Mouse (Mus musculus): ENCODE measurements around the gene Olfr1368. TPM values are rescaled to one million over a fixed set of nuclear protein-coding genes. Genes with fewer than 3 reads are reported as not detected.
"Not testable (repeated sequence)": the region's sequence is repeated elsewhere in the genome, so short reads cannot be mapped to it uniquely, and the experiment has no call there.

Gene Olfr1368
- total RNA-seq, 1 experiment from 2014 or later = not detected

DNA sequence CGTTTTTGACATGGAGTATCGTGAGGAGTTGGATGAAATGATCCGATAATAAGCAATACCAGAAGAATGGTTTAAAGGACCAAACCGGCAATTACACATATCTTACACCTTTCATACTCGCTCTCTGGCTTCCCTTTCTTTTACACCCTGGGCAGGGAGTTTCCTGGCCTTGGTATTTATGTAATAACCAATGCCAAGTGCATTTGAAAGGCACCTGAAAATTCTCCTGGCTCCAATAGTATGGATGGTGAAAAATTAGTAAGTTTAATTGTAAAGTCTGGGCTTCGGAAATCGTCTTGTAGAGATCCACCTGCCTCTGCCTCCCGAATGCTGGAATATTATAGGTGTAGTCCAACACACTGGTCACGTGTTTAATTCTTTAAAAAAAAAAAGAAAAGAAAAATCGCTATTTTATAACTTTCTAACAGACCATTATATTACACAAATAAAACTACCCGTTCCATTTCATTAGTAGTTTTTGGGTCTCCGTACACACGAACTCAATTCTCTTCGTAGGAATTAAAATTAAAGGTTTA, 23.5 kb upstream of the Olfr1368 start:
- no peak for ATAC-seq (ENCODE audit: extremely low read depth, insufficient number of reproducible peaks, low FRiP score, poor library complexity, severe bottlenecking)

GRCm38 (mm10) chr13:21168371-21169011, 22.8 kb upstream of the Olfr1368 start:
- no peak for ATAC-seq (ENCODE audit: extremely low read depth, insufficient number of reproducible peaks, low FRiP score, poor library complexity, severe bottlenecking)

DNA sequence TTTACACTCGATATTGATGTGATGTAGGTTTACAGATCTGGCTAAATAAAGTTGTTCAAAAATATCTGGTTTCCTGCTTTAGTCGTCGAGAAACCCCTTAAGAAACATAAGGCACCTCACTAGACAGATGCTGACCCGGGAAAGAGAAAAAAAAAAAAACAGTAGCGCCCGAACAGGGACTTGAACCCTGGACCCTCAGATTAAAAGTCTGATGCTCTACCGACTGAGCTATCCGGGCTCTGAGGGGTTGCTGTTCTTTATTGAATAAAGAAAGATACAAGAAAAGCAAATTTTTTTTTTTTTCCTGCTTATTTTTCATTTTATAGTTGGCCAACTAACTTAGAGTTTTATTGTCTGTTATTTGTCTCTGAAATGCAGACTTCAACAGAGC, 22.2 kb upstream of the Olfr1368 start:
- ATAC-seq (ENCODE audit: extremely low read depth, insufficient number of reproducible peaks, low FRiP score, poor library complexity, severe bottlenecking) = no peak

DNA sequence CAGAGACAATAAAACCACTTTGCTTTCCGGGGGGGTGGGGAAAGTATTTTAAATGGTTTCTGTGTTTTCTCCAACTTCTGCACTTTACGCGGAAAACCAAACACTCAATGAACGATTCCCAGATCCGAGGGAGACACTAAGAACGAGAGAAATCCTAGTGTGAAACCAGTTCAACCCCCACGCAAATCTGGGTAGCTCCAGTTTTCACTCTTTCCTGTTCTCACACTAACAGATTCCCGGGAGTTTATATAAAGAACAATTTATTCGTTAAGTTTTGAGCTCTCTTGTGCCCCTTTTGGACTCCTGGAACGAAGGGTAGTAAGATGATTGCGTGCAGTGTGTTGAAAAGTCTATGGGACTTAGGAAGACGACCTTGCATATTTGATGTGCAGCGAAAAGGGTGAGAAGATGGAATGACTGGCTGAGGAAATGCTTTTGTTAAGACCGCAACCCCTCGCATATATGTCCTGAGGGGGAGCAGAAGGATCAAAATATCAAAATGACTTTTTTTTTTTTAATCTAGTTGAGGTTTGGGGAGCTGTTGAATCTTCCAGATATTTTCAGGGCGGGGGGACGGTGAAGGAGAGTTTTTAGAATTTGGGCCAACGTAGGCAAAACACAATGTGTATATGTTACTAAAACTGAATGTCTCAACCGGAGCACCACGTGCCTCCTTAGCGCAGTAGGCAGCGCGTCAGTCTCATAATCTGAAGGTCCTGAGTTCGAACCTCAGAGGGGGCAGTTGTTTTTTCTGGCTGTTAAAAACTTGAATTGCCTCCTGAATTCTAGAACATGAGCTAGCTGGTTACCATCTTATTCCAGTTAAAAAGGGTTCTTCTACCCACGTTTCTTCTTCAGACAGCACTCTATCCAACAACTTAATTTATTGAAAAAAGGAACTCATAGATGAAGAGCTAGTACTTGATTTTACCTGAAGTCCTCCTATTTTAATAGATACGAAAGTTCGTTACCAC, 21.6 kb upstream of the Olfr1368 start:
- ATAC-seq (ENCODE audit: extremely low read depth, insufficient number of reproducible peaks, low FRiP score, poor library complexity, severe bottlenecking) = peak; percentile 60

DNA sequence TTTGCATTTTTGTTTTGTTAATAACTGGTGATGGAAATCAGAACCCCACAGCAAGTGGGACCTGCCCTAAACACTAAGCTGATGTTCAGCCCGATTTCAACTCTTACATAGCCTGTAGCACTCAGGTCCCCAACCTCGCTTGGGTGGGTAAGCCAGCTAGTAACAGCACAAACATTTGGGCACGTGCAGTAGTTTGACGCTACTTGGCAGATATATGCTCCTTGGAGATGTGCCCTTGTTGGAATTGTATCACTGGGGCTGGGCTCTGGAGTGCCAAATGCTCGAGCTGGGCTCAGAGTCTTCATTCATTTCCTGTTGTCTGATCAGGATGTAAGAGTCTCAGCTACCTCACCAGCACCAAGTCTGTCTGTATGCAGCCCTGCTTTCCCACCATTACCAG, 16.9 kb upstream of the Olfr1368 start:
- no peak for ATAC-seq (ENCODE audit: extremely low read depth, insufficient number of reproducible peaks, low FRiP score, poor library complexity, severe bottlenecking)

- no peak for ATAC-seq (ENCODE audit: extremely low read depth, insufficient number of reproducible peaks, low FRiP score, poor library complexity, severe bottlenecking)
These were observed 15.9 kb upstream of the Olfr1368 start for GRCm38 (mm10) chr13:21161591-21161990.

DNA sequence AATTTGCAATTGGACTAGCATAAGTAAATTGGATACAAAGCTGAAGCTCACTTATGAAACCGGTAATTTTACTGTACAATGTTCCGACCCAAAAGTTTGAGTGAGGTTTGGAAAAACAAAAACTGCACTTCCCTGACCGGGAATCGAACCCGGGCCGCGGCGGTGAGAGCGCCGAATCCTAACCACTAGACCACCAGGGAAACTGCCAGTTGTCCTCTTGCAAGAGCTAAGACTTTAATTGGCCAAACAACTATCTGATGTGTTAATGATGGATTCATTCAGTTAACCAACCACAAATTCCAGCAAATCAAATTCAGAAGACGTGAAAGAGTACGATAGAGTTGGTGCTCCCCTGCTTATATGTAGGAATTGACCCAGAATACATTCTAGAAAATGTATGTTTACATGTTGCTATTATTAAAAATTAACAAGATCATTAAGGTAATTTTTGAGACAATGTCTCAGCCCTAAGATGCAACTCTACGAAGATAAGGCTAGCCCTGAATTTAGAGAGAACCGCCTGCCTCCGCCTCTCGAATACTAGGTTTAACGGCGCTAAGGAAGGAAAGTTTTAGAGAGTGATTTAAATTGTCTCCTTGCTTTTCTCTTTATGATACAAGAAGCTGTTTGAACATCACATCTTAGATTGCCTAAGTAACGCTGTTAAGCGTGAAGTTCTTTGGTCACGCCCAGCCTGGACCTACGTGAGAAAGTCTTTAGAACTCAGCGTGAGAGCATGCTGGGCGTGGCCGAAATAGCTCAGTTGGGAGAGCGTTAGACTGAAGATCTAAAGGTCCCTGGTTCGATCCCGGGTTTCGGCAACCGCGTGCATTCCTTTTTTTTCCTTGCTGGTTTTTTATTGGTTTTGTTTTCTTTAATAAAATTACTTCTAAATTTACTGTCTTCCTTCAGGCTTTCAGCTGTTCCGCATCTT, 15.3 kb upstream of the Olfr1368 start:
- ATAC-seq (ENCODE audit: extremely low read depth, insufficient number of reproducible peaks, low FRiP score, poor library complexity, severe bottlenecking) = peak; percentile 71

- ATAC-seq (ENCODE audit: extremely low read depth, insufficient number of reproducible peaks, low FRiP score, poor library complexity, severe bottlenecking) = no peak
These were observed 14.4 kb upstream of the Olfr1368 start for GRCm38 (mm10) chr13:21160041-21160511.

GRCm38 (mm10) chr13:21159475-21159819, 13.8 kb upstream of the Olfr1368 start:
- no peak for ATAC-seq (ENCODE audit: extremely low read depth, insufficient number of reproducible peaks, low FRiP score, poor library complexity, severe bottlenecking)

GRCm38 (mm10) chr13:21158785-21159474, 13.3 kb upstream of the Olfr1368 start:
- ATAC-seq (ENCODE audit: extremely low read depth, insufficient number of reproducible peaks, low FRiP score, poor library complexity, severe bottlenecking) = peak; percentile 78

DNA sequence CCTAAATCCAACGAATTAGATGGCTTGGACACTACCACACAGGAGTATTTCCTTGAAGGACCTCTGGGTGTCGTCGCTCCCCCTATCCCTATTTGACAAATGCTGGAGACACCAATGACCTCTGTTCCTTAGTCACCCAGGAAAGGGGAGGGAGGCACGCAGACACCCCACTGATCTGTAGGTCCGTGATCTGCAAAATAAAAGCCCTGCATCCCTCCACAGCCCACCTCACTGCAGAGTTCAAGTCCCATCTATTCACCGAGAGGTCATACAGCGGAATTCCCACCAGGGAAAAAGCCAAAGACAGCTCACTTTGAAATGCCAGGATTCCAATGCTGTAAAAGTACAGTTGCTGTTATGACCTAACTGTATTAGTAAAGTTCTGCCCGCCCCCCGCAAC, 12.4 kb upstream of the Olfr1368 start:
- ATAC-seq (ENCODE audit: extremely low read depth, insufficient number of reproducible peaks, low FRiP score, poor library complexity, severe bottlenecking) = no peak

- ATAC-seq (ENCODE audit: extremely low read depth, insufficient number of reproducible peaks, low FRiP score, poor library complexity, severe bottlenecking) = no peak
These were observed 10.2 kb upstream of the Olfr1368 start for GRCm38 (mm10) chr13:21155888-21156287.

- ATAC-seq (ENCODE audit: extremely low read depth, insufficient number of reproducible peaks, low FRiP score, poor library complexity, severe bottlenecking) = no peak
These were observed 3.2 kb downstream of the Olfr1368 start for GRCm38 (mm10) chr13:21142421-21142820.

DNA sequence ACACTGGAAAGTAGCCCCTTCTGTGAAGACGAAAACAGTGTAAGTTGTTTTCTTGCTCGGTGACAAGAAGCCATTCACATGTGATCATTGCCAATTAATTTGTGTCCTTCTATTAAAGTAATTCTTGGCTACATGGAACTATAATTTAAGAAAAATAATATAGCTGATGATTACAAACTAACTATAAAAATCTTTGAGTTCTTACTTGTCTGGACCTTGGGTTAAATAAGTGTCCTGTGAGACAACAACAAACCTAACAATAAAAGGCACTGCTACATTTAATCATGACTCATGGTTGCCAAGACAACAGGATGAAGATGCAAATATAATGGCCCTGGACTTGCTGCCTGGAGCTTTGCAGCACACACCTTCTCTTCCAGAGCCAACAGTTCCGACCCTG, 16.3 kb downstream of the Olfr1368 start, which contains the start of gene Olfr263:
TSS of gene Olfr263 (plus strand) at position 301 of the 400 bp plus-strand sequence.
- ATAC-seq (ENCODE audit: extremely low read depth, insufficient number of reproducible peaks, low FRiP score, poor library complexity, severe bottlenecking) = not testable (repeated sequence)

- no peak for ATAC-seq (ENCODE audit: extremely low read depth, insufficient number of reproducible peaks, low FRiP score, poor library complexity, severe bottlenecking)
These were observed 31.5 kb downstream of the Olfr1368 start for GRCm38 (mm10) chr13:21114121-21114520.

GRCm38 (mm10) chr13:21111183-21111582, 34.5 kb downstream of the Olfr1368 start, which contains the start of gene Olfr1369-ps1:
Olfr1369-ps1 (plus strand) TSS chr13:21111483.
- ATAC-seq (ENCODE audit: extremely low read depth, insufficient number of reproducible peaks, low FRiP score, poor library complexity, severe bottlenecking) = not testable (repeated sequence)

- ATAC-seq (ENCODE audit: extremely low read depth, insufficient number of reproducible peaks, low FRiP score, poor library complexity, severe bottlenecking) = no peak
These were observed 35.2 kb downstream of the Olfr1368 start for GRCm38 (mm10) chr13:21110441-21110840.

DNA sequence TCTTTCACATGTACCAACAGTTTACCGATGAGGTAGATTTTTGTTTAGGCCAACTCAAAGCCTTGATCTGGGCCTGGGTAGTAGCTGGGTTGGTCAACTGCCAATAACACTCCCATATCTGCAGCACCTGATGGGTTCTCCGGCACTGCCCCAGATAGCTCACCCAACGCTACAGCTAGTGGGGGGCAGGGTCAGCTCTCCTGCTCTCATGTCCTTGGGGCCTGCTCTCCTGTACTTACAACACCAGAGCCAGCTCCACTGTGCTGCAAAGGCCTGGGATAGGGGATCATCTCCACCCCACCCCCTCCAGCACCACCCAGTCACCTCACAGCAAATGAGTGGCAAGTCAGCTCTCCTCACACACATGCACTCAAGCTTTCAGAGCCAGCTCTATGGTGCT, 35.9 kb downstream of the Olfr1368 start:
- ATAC-seq (ENCODE audit: extremely low read depth, insufficient number of reproducible peaks, low FRiP score, poor library complexity, severe bottlenecking) = no peak
